ENCODE assay signal across 19 mouse cellular contexts in genomic region chr4:109273586-109274240, GRCm38 (mm10). TPM values are rescaled to one million over a fixed set of nuclear protein-coding genes. Genes with fewer than 3 reads are reported as not detected.
DNase-seq lines count a peak whose midpoint lies in the region; ATAC-seq and TF ChIP-seq lines count a peak whose summit lies in the region.
"Had no signal": no experiment of that assay in that cellular context is flagged by ENCODE, and none has a peak within 500 bp of the region (broad histone marks: within the 10 kb centered on the region; RNA-seq: fewer than 3 reads in every experiment).

No protein-coding gene starts in this region.

- ATAC-seq in hindbrain, postnatal 0 days: no peak
- ATAC-seq in hindbrain, embryonic 11.5 days (ENCODE audit: low FRiP score): no peak
- ATAC-seq in granulocyte monocyte progenitor cell, adult 5-6 weeks (replicated peaks; ENCODE audit: poor library complexity, severe bottlenecking): peak; percentile 43; the same call in 1 of the 2 replicates
- ATAC-seq: forebrain, embryonic 15.5 days; intestine, embryonic 16.5 days had no signal

- H3K27ac ChIP-seq in hindbrain, postnatal 0 days: no peak overlapping the region
- no peak overlapping the region for H3K27ac ChIP-seq in hindbrain, embryonic 11.5 days (ENCODE audit: low read depth, low read length)
- no peak overlapping the region for H3K27ac ChIP-seq in forebrain, embryonic 10.5 days
- H3K27ac ChIP-seq: forebrain, embryonic 15.5 days; heart, embryonic 15.5 days; hindbrain, embryonic 12.5 days; kidney, postnatal 0 days; lung, embryonic 15.5 days had no signal

- H3K4me2 ChIP-seq in hindbrain, postnatal 0 days (ENCODE audit: low read depth, low read length): no peak overlapping the region
- H3K4me2 ChIP-seq in hindbrain, embryonic 11.5 days (replicated peaks; ENCODE audit: low read depth, low read length): no peak overlapping the region
- H3K4me2 ChIP-seq: forebrain, embryonic 15.5 days; heart, embryonic 15.5 days; hindbrain, embryonic 12.5 days; liver, embryonic 11.5 days; lung, embryonic 15.5 days; midbrain, embryonic 11.5 days had no signal

- H3K4me3 ChIP-seq in hindbrain, postnatal 0 days (ENCODE audit: low read length): no peak overlapping the region
- no peak overlapping the region for H3K4me3 ChIP-seq in hindbrain, embryonic 11.5 days (ENCODE audit: low read depth, low read length)
- H3K4me3 ChIP-seq in forebrain, embryonic 10.5 days: no peak overlapping the region
- H3K4me3 ChIP-seq: forebrain, embryonic 15.5 days; heart, embryonic 15.5 days; hindbrain, embryonic 12.5 days; lung, embryonic 15.5 days had no signal

- no peaks in the 10 kb centered on the region for H3K9me3 ChIP-seq in hindbrain, postnatal 0 days (ENCODE audit: low read length)
- no peaks in the 10 kb centered on the region for H3K9me3 ChIP-seq in hindbrain, embryonic 11.5 days (ENCODE audit: control insufficient read depth, low read length)
- no peaks in the 10 kb centered on the region for H3K9me3 ChIP-seq in forebrain, embryonic 10.5 days
- H3K9me3 ChIP-seq: forebrain, embryonic 15.5 days; heart, embryonic 15.5 days; hindbrain, embryonic 12.5 days; lung, embryonic 15.5 days had no signal

- DNase-seq in hindbrain, postnatal 0 days (ENCODE audit: low spot score): peak; percentile 26
- DNase-seq in hindbrain, embryonic 11.5 days (ENCODE audit: low spot score): no peak
- peak; percentile 27 for DNase-seq in CD4-positive, CD25-positive, alpha-beta regulatory T cell, adult 2 months (ENCODE audit: low read depth, low spot score)
- DNase-seq in Muller cell, postnatal 12 days (ENCODE audit: inconsistent ontology term): peak; percentile 87
- DNase-seq in forebrain, embryonic 10.5 days (ENCODE audit: extremely low spot score, low spot score): no peak
- DNase-seq in adrenal gland, adult 8-10 months: no peak
- DNase-seq: cerebellum, adult 2 months; embryo, embryonic 11 days; gastrocnemius, postnatal 36 days; left cerebral cortex, postnatal 4 days had no signal

- no peaks in the 10 kb centered on the region for H3K36me3 ChIP-seq in hindbrain, postnatal 0 days (ENCODE audit: insufficient read depth, low read length)
- no peaks in the 10 kb centered on the region for H3K36me3 ChIP-seq in hindbrain, embryonic 11.5 days (ENCODE audit: control insufficient read depth, insufficient read depth, low read length)
- no peaks in the 10 kb centered on the region for H3K36me3 ChIP-seq in forebrain, embryonic 10.5 days (replicated peaks)
- H3K36me3 ChIP-seq: forebrain, embryonic 15.5 days; heart, embryonic 15.5 days; hindbrain, embryonic 12.5 days; lung, embryonic 15.5 days had no signal

- no peak for TF ChIP-seq CTCF in hindbrain, postnatal 0 days (IDR thresholded peaks at IDR 0.05; ENCODE audit: low read depth)

- H3K9ac ChIP-seq in hindbrain, postnatal 0 days (replicated peaks; ENCODE audit: low read length): no peak overlapping the region
- no peak overlapping the region for H3K9ac ChIP-seq in hindbrain, embryonic 11.5 days (ENCODE audit: low read depth, low read length)
- H3K9ac ChIP-seq: forebrain, embryonic 15.5 days; heart, embryonic 15.5 days; hindbrain, embryonic 12.5 days; lung, embryonic 15.5 days had no signal

- no peaks in the 10 kb centered on the region for H3K27me3 ChIP-seq in hindbrain, postnatal 0 days (ENCODE audit: insufficient read depth, low read length)
- no peaks in the 10 kb centered on the region for H3K27me3 ChIP-seq in hindbrain, embryonic 11.5 days (ENCODE audit: control insufficient read depth, insufficient read depth, low read length)
- no peaks in the 10 kb centered on the region for H3K27me3 ChIP-seq in forebrain, embryonic 10.5 days (ENCODE audit: poor library complexity, severe bottlenecking)
- H3K27me3 ChIP-seq: forebrain, embryonic 15.5 days; heart, embryonic 15.5 days; hindbrain, embryonic 12.5 days; lung, embryonic 15.5 days had no signal

- no peaks in the 10 kb centered on the region for H3K4me1 ChIP-seq in hindbrain, postnatal 0 days (ENCODE audit: insufficient read depth, low read length)
- no peaks in the 10 kb centered on the region for H3K4me1 ChIP-seq in hindbrain, embryonic 11.5 days (replicated peaks; ENCODE audit: control insufficient read depth, insufficient read depth, low read length)
- H3K4me1 ChIP-seq in forebrain, embryonic 10.5 days: no peaks in the 10 kb centered on the region
- H3K4me1 ChIP-seq: forebrain, embryonic 15.5 days; heart, embryonic 15.5 days; hindbrain, embryonic 12.5 days; lung, embryonic 15.5 days had no signal

- WGBS in hindbrain, postnatal 0 days: 78% methylated on average over 2 of the region's 2 CpGs
- whole genome bisulfite sequencing in hindbrain, embryonic 11.5 days: 98% methylated on average over 2 of the region's 2 CpGs
- 85% methylated on average over 2 of the region's 2 CpGs for WGBS in forebrain, embryonic 10.5 days

RNA-seq across cellular contexts. Expression of gene Eps15, which starts 6.4 kb away (rescaled TPM):
- total RNA-seq in hindbrain, postnatal 0 days (2014; rRNA removed): 68.8 and 73.0 TPM in 2 replicates
- 57.4 and 58.1 TPM in 2 replicates for polyA plus RNA-seq in hindbrain, postnatal 0 days (2015; fragmentation: Nextera tagmentation; extraction: Ambion mirVana)
- 53.6 and 57.6 TPM in 2 replicates for polyA plus RNA-seq in hindbrain, embryonic 11.5 days (2014; fragmentation: Nextera tagmentation; extraction: Ambion mirVana)
- 48.3 and 49.2 TPM in 2 replicates for total RNA-seq in granulocyte monocyte progenitor cell, adult 5-6 weeks (2014; fragmentation: Nextera tagmentation)
- total RNA-seq in granulocyte monocyte progenitor cell, adult 5-6 weeks (2017): 28.3 and 35.2 TPM in 2 replicates
- 32.8 and 33.2 TPM in 2 replicates for polyA plus RNA-seq in forebrain, embryonic 10.5 days (2016; fragmentation: Nextera tagmentation; extraction: Ambion mirVana)
- total RNA-seq in adrenal gland, adult 8-10 months (2022): 100 to 1,000 TPM in 2 of 4 experiments, 10 to 100 TPM in 2; 75.8 to 118 (median 94.2) TPM

RNA-seq across cellular contexts. Expression of gene Calr4, which starts 39.4 kb away (rescaled TPM):
- total RNA-seq in hindbrain, postnatal 0 days (2014; rRNA removed): 0.54 and 1.0 TPM in 2 replicates
- 1.6 TPM in 2 replicates for polyA plus RNA-seq in hindbrain, postnatal 0 days (2015; fragmentation: Nextera tagmentation; extraction: Ambion mirVana)
- polyA plus RNA-seq in hindbrain, embryonic 11.5 days (2014; fragmentation: Nextera tagmentation; extraction: Ambion mirVana): 0.09 and 0.54 TPM in 2 replicates
- total RNA-seq in granulocyte monocyte progenitor cell, adult 5-6 weeks (2014; fragmentation: Nextera tagmentation): not detected in 2 replicates
- total RNA-seq in granulocyte monocyte progenitor cell, adult 5-6 weeks (2017): not detected in 2 replicates
- 0.10 TPM in 1 of 2 replicates, not detected in the other for polyA plus RNA-seq in forebrain, embryonic 10.5 days (2016; fragmentation: Nextera tagmentation; extraction: Ambion mirVana)
- under 1 TPM; 0.17 to 0.48 (median 0.35) TPM for total RNA-seq in adrenal gland, adult 8-10 months (2022)
- total RNA-seq: gastrocnemius, postnatal 36 days had no signal
- polyA plus RNA-seq: lung, embryonic 15.5 days had no signal

Comparison
In these comparisons a context has a peak if more than half of its experiments do, and no peak if none do; other contexts are left out.
1. DNase-seq: peak in hindbrain, postnatal 0 days (single experiment), CD4-positive, CD25-positive, alpha-beta regulatory T cell, adult 2 months (single experiment) and Muller cell, postnatal 12 days (single experiment); none in hindbrain, embryonic 11.5 days (single experiment), forebrain, embryonic 10.5 days (single experiment) and adrenal gland, adult 8-10 months (single experiment).